Mouse (Mus musculus) activated CD4-positive, CD25-positive, alpha-beta regulatory T cell, adult 9 weeks (primary cell): ENCODE data around the gene Cyp2b9. TPM values are rescaled to one million over a fixed set of nuclear protein-coding genes. Genes with fewer than 3 reads are reported as not detected.

Source experiments
- polyA plus RNA-seq: library from polyadenylated mRNA; unstranded; fragments of 100-300 nt; shearing (Covaris generic); gene quantifications from one replicate; pipeline ENCODE4 v1.2.1, GENCODE M21; 2017

Cyp2b9 gene
- not detected for polyA plus RNA-seq

GRCm38 (mm10) chr7:26173111-26173510, at the start of gene Cyp2b9:
Cyp2b9 (plus strand) TSS chr7:26173411.

GRCm38 (mm10) chr7:26260034-26260433, 86.8 kb downstream of the Cyp2b9 start, which contains the start of gene Vmn1r184:
Vmn1r184 (plus strand) TSS chr7:26260334.

Other genes with a start within 250 kb of the Cyp2b9 start
- gene Cyp2b13, start 111.9 kb upstream of the Cyp2b9 start, polyA plus RNA-seq, result not detected
- not detected for gene Vmn1r184, start 86.9 kb downstream of the Cyp2b9 start, polyA plus RNA-seq
- not detected for gene Cyp2a4, start 133.8 kb downstream of the Cyp2b9 start, polyA plus RNA-seq
- not detected for gene Nlrp9c, start 230.3 kb downstream of the Cyp2b9 start, polyA plus RNA-seq